Mouse (Mus musculus) layer of hippocampus, postnatal 10 days (tissue): ENCODE data around the gene Hprt. TPM values are rescaled to one million over a fixed set of nuclear protein-coding genes. Genes with fewer than 3 reads are reported as not detected.

Source experiments
- DNase-seq, 2 experiments: peaks; one replicate each; pipeline ENCODE4 v3.0.0; 2021; ENCODE audit warnings: low spot score in 2 of 2
- microRNA-seq, 2 experiments: library from miRNA; unstranded; fragments of <30 nt; microRNA quantifications; one replicate each; pipeline ENCODE4 v1.2.0; 2021
- total RNA-seq, 2 experiments: library from RNA; stranded (reverse); gene quantifications; 2 replicates each; pipeline ENCODE4 v1.2.3; 2021

Gene Hprt
- total RNA-seq, 2 experiments from 2014 or later: 118 to 122 TPM

DNA sequence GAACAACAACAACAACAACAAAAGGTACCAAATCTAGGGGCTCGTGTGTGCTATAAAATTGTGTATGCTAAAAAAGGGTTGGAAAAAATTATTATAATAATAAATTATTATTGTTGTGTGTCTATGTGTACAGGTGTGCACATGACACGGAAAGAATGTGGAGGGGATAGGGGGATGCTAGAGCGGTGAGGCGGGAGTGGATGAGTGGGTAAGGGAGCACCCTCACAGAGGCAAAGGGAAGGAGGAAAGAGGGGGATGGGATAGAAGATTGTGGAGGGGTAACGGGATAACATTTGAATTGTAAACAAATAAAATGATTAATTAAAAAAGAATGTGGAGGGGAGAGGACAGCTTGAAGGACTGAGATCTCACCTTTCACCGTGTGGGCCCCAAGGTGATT lies 52.2 kb downstream of the Hprt start:
- no peak for DNase-seq

DNA sequence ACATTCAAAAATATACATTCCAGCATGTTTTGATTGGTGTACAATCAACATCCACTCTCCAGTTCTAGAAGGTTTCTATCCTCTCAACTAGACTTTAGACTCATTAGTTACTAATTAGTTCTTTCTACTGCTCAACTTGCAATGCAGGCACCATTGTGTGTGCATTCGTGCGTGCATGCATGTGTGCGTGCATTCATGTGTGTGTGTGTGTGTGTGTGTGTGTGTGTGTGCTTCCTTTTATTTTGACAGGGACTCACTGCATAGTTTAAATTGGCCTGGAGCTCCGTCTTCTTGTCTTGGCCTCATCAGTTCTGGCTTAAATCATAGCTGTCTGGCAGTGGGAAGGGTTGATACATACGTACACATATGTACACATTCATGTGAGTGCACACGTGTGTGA lies 53.1 kb downstream of the Hprt start:
- DNase-seq: no peak

- DNase-seq: no peak
Observed at GRCm38 (mm10) chrX:53045187-53045903, 57.4 kb downstream of the Hprt start.

GRCm38 (mm10) chrX:53046033-53046432 lies 58.1 kb downstream of the Hprt start:
- no peak for DNase-seq

DNA sequence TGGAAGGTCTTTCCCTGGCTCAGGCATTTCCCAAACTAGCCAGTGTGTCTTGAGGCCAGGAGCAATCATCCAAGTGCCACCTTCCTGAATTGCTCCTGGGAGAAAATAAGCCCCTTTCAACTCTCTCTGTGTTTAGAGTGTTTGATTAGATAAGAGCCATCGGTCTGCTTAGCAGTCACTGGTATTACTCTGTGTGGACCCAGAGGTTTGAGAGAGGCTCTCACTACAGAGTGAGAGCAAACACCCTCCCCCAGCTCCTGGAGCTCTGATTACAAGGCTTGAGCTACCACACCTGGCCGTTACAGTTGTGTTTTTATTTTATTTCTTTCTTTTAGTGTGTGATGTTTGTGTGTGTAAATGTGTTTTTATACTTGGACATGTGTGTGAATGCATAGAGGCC lies 59.0 kb downstream of the Hprt start:
- DNase-seq: no peak

GRCm38 (mm10) chrX:53049196-53049595 lies 61.3 kb downstream of the Hprt start:
- DNase-seq: no peak

DNA sequence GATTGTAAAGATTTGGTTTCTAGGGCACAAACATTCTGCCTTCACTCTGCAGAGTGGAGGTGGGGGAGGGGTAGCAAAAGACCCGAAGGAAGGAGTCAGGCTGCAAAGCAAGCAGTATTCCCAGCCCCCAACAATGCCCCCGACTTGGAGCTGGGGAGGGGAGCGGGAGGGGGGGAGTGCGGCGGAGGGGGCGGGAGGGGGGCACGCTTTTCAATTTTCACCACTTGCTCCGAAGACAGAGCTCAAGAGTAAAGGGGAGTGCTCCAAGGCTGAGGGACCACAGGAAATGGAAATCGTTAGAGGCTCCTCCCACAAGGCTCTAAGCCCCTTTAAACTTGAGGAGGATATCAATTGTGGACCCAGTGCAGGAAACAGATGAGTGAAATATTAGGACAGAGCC lies 62.4 kb downstream of the Hprt start:
- DNase-seq: no peak

- no peak for DNase-seq
Observed at GRCm38 (mm10) chrX:53052652-53053500, 64.9 kb downstream of the Hprt start.

GRCm38 (mm10) chrX:53053885-53054284 lies 65.9 kb downstream of the Hprt start:
- DNase-seq: no peak

DNA sequence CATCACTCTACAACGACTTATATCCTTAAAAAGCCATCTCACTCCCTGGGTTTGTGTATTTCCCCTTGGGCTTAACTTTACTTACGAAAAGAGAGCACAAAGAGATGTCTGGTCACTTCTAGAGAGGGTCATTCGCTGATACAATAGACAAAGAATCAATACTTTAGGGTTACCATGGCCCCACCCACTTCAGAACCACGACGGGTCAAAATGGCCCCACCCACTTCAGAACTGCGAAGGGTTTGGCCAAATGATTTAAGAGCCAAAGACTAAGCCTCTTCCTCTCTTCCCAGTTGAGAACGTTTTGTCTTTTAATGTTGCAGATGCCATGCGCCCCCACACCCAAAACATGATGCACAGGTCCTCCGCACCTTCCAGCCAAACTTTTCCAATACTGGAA lies 67.8 kb downstream of the Hprt start:
- DNase-seq: no peak

DNA sequence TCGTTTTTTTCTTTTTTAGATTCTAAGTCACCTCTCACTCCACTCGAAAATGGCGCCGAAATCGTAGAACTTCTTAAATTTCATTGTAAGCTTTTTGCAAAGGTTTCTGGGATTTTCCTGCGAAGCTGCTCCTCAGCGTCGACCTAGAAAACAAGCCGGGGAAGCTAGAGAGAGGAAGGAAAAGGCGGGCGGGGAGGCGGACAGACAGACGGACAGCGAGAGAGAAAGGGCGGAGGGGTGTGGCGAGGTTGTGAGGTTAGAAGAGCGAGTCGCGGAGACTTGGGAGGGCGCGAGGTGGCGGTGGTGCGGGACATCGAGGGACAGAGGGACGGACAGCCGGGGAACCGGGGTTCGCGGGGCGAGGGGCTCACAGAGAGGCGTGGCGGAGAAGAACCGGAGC lies 68.7 kb downstream of the Hprt start:
- DNase-seq: peak; percentile 7 to 25

DNA sequence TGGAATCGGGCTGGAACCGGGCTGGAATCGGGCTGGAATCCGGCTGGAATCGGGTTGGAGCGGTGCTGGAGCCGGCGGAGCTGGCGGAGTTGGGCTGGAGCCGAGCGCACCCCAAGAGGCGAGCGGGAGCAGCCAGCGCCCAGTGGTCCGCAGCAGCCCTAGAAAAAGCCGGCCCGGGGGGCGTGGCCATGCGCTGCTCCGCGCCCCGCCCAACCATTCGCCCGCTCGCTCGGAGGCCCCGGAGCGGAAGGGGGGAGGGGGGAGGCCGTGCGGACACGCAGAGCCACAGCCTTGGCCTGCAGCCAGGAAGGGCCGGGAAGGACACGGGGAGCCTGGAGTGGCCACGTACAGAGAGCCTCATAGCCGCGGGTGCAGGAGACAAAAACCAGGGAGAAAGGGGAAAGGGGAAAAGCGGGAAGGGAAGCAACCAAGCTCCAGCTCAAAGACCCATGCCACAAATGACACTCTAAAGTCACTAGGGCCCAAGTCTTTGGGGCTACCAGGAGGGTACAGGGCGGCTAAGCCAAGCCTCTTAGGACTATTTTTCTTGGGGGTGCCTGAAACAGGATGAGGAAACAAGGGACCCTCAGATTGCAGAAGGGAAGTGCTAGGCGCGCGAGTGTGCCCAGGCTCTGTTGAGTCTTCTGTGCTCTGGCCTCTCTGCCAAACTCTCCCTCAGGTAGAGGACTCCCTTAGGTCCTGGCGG lies 69.3 kb downstream of the Hprt start:
- peak; percentile 52 to 75 for DNase-seq

GRCm38 (mm10) chrX:53057760-53058090 lies 69.8 kb downstream of the Hprt start:
- DNase-seq: no peak

- peak in 1 of 2 experiments; percentile 7 for DNase-seq
Observed at GRCm38 (mm10) chrX:53058459-53059280, 70.7 kb downstream of the Hprt start.

DNA sequence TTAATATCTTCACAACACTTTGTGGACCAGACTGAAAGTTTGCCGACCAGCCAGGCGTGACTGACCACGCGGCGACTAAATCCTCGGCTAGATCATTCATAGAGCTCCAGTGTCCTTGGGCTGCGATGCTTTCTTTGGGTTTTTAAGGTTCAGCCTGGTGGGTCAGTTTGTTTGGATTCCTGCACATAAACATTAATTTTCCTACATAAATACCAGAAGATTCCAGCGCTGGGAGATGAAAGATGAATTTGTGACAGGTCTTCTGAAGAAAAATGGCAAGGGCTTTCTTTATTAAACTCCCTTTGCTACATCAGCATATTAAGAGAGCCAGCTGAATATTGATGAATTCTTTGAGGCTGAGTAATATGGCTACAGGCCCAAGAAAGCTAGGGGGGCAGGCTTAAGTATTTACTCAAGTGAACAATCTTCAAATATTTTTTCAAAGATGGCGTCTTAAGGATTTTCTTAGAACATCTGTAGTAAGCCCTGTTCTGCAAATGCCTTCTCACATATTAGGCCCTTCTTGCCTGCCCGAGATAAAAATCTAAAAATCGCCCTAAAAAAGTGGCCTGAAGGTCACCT lies 71.6 kb downstream of the Hprt start:
- DNase-seq: no peak

GRCm38 (mm10) chrX:53064406-53064805 lies 76.5 kb downstream of the Hprt start:
- DNase-seq: no peak

Small RNA genes lying within 50 kb of the gene (microRNA-seq; reads per million reads assigned to microRNA genes)
- gene Mir322: 1,310 to 1,773 reads per million in 2 experiments
- gene Mir351: 1,031 to 2,639 reads per million in 2 experiments
- gene Mir450-1: 0.20 to 0.67 reads per million in 2 experiments
- gene Mir450-2: 0 to 0.67 reads per million in 2 experiments
- gene Mir450b: 8.0 to 14.3 reads per million in 2 experiments
- gene Mir503: 69.7 to 92.1 reads per million in 2 experiments
- 63.2 to 108 reads per million in 2 experiments for gene Mir542

Other genes starting within 250 kb of the Hprt start
- gene Ccdc160, start 196.9 kb upstream of the Hprt start, total RNA-seq: 1 to 10 TPM; 2.4 to 3.7 TPM
- 10 to 100 TPM; 24.9 to 28.0 TPM for gene Phf6, start 75.9 kb upstream of the Hprt start, total RNA-seq